Mouse (Mus musculus): ENCODE results near the gene Eps15. TPM values are rescaled to one million over a fixed set of nuclear protein-coding genes. Genes with fewer than 3 reads are reported as not detected.
A peak's percentile ranks its signal among the peaks of the same experiment; 100 is the strongest.

Gene Eps15
- polyA plus RNA-seq, 1 experiment from 2014 or later: 50.7 TPM

DNA sequence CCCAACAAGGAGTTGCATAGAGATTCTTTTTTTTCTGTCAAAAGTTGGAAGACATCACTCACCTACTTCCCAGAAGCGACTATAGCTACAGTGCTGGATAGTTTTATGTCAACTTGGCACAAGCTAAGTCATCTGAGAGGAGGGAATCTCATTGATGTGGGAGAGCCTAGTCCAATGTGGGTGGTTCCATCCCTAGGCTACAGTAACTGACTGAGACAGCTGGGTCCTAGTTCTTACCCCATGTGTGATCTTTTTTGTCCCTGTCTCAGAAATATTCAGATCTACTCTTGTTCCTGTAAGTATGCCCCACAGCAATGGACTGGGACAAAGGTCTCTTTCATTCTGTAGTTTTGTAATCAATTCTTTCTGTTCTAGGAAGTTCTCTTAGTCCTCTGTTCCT is 137.9 kb downstream of the Eps15 start:
- WGBS: 83% methylated on average over 1 of the region's 1 CpGs
- ATAC-seq (replicated peaks; ENCODE audit: insufficient number of reproducible peaks, low FRiP score, low TSS enrichment, low read depth): no peak
- H3K4me3 ChIP-seq (ENCODE audit: low read depth, low read length): no peak overlapping the region

DNA sequence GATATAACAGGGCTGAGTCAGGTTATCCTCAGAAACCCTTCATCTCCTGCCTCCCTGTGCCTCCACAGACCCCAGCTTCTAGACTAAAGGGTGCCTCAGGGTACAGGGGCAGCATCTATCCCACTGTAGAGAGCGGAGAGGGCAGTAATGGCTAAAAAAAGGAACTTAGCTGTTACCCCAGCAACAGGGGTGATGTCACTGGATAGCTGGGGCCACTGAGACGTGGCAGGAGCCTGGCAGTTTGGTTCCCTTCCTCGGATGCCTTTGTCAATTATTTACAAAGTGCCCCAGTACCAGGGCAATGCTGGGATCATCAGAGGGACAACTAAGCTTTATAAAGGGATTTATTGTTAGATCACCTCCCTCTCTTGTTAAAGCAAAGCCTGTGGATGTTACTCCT is 138.9 kb downstream of the Eps15 start:
- 25% methylated on average over 3 of the region's 3 CpGs for WGBS
- H3K36me3 ChIP-seq (replicated peaks; ENCODE audit: control insufficient read depth, insufficient read depth, low read depth, low read length): no peaks in the 10 kb centered on the region
- H3K27me3 ChIP-seq (ENCODE audit: control insufficient read depth, insufficient read depth, low read length): no peaks in the 10 kb centered on the region
- H3K4me1 ChIP-seq (ENCODE audit: control insufficient read depth, insufficient read depth, low read length): no peaks in the 10 kb centered on the region
- DNase-seq (ENCODE audit: low spot score) (no peak), ATAC-seq (replicated peaks; ENCODE audit: insufficient number of reproducible peaks, low FRiP score, low TSS enrichment, low read depth) (no peak)
- no peak overlapping the region for H3K27ac ChIP-seq (replicated peaks; ENCODE audit: low read depth, low read length)
- no peak overlapping the region for H3K4me3 ChIP-seq (ENCODE audit: low read depth, low read length)
- H3K9me3 ChIP-seq (replicated peaks; ENCODE audit: control insufficient read depth, low read length): no peaks in the 10 kb centered on the region
- no peak overlapping the region for H3K9ac ChIP-seq (replicated peaks; ENCODE audit: low read length)
- H3K4me2 ChIP-seq (ENCODE audit: low read depth, low read length): no peak overlapping the region

More for the DNA sequence above, 137.9 kb downstream of the Eps15 start:
- DNase-seq (ENCODE audit: low spot score): no peak
- H3K4me2 ChIP-seq (ENCODE audit: low read depth, low read length): no peak overlapping the region
- no peak overlapping the region for H3K9ac ChIP-seq (replicated peaks; ENCODE audit: low read length)
- H3K9me3 ChIP-seq (replicated peaks; ENCODE audit: control insufficient read depth, low read length): no peaks in the 10 kb centered on the region
- no peaks in the 10 kb centered on the region for H3K27me3 ChIP-seq (ENCODE audit: control insufficient read depth, insufficient read depth, low read length)
- no peaks in the 10 kb centered on the region for H3K4me1 ChIP-seq (ENCODE audit: control insufficient read depth, insufficient read depth, low read length)
- H3K27ac ChIP-seq (replicated peaks; ENCODE audit: low read depth, low read length): no peak overlapping the region
- H3K36me3 ChIP-seq (replicated peaks; ENCODE audit: control insufficient read depth, insufficient read depth, low read depth, low read length): no peaks in the 10 kb centered on the region

DNA sequence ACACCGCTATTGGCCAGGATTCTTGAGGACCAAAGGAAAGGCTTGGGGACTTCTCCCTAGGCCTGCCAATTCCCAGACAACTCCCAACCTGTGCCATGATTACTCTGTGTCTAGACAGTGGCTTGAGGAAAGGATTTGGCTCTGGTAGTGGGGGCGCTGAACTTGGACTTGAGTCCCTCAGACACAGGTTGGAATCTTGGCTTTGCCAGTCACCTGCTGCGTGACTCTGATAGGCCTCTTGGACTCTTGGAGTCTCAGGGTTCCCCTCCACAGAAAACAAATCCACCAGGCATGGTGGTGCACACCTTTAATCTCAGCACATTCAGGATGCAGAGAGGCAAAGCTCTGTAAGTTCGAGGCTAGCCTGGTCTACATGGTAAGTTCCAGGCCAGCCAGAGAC is 139.5 kb downstream of the Eps15 start:
- whole genome bisulfite sequencing: 82% methylated on average over 4 of the region's 4 CpGs
- Histone ChIP-seq H3K27ac (replicated peaks; ENCODE audit: low read depth, low read length) (no peak overlapping the region), H3K36me3 (replicated peaks; ENCODE audit: control insufficient read depth, insufficient read depth, low read depth, low read length) (no peaks in the 10 kb centered on the region), H3K4me2 (ENCODE audit: low read depth, low read length) (no peak overlapping the region), H3K9me3 (replicated peaks; ENCODE audit: control insufficient read depth, low read length) (no peaks in the 10 kb centered on the region), H3K9ac (replicated peaks; ENCODE audit: low read length) (no peak overlapping the region), H3K27me3 (ENCODE audit: control insufficient read depth, insufficient read depth, low read length) (no peaks in the 10 kb centered on the region), H3K4me3 (ENCODE audit: low read depth, low read length) (no peak overlapping the region), H3K4me1 (ENCODE audit: control insufficient read depth, insufficient read depth, low read length) (no peaks in the 10 kb centered on the region)
- ATAC-seq (replicated peaks; ENCODE audit: insufficient number of reproducible peaks, low FRiP score, low TSS enrichment, low read depth) (no peak), DNase-seq (ENCODE audit: low spot score) (no peak)

DNA sequence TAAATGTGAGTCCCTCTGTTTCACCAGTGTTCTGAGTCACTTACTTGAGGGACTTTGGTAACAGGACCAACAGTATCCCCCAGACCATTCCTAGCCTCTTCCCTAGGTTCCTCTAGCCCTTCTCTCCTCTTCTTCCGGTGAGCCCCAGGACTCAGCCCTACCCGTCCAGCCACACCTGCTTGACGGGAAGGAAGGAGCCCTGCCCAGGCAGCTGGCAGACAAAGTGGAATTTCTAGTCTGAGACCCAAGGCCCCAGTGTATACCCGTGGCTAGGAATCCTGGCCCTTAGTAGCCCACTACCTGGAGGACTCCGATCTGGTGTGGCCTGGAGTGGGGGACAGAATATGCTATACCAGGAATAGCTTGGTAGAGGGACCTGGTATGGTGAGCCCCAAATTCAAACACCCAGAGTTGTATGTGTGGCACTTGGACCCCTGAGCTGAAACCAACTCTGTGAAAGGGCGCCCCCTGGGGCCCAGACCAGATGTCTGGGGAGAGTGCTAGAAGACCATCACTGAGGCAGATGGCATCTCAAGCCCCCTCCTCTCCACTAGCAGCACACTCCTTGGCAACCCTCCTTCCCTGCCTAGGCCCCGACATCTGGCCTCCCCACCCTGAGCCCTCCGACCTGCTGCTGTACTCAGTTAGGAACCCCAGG is 140.2 kb downstream of the Eps15 start:
- Histone ChIP-seq H3K9ac (replicated peaks; ENCODE audit: low read length) (no peak overlapping the region), H3K36me3 (replicated peaks; ENCODE audit: control insufficient read depth, insufficient read depth, low read depth, low read length) (no peaks in the 10 kb centered on the region), H3K27ac (replicated peaks; ENCODE audit: low read depth, low read length) (no peak overlapping the region), H3K4me1 (ENCODE audit: control insufficient read depth, insufficient read depth, low read length) (no peaks in the 10 kb centered on the region), H3K9me3 (replicated peaks; ENCODE audit: control insufficient read depth, low read length) (no peaks in the 10 kb centered on the region), H3K4me2 (ENCODE audit: low read depth, low read length) (no peak overlapping the region), H3K4me3 (ENCODE audit: low read depth, low read length) (no peak overlapping the region), H3K27me3 (ENCODE audit: control insufficient read depth, insufficient read depth, low read length) (no peaks in the 10 kb centered on the region)
- ATAC-seq (replicated peaks; ENCODE audit: insufficient number of reproducible peaks, low FRiP score, low TSS enrichment, low read depth) (peak; percentile 54; the same call in 1 of the 2 replicates), DNase-seq (ENCODE audit: low spot score) (no peak)
- 75% methylated on average over 8 of the region's 8 CpGs for WGBS

DNA sequence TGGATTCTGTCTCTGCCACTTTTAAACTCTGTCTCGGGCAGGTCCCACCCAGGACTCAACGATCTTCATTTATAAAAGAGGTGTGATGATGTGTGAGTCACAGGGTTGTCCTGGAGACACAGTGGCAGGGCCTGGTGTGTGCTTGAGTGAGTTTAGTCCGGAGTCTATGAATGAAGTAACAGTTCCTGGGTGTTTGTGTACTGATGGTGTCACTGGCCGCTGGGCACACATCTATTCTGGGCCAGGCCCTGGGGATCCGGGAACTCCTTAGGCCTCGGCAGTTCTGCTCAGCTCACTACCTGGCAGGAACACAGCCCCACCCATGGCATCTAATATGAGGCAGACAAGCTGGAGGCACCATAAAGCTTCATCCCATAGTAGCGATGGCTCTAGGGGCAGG is 141.5 kb downstream of the Eps15 start:
- Histone ChIP-seq H3K27ac (replicated peaks; ENCODE audit: low read depth, low read length) (no peak overlapping the region), H3K27me3 (ENCODE audit: control insufficient read depth, insufficient read depth, low read length) (no peaks in the 10 kb centered on the region), H3K36me3 (replicated peaks; ENCODE audit: control insufficient read depth, insufficient read depth, low read depth, low read length) (no peaks in the 10 kb centered on the region), H3K4me2 (ENCODE audit: low read depth, low read length) (no peak overlapping the region), H3K9me3 (replicated peaks; ENCODE audit: control insufficient read depth, low read length) (no peaks in the 10 kb centered on the region), H3K9ac (replicated peaks; ENCODE audit: low read length) (no peak overlapping the region), H3K4me3 (ENCODE audit: low read depth, low read length) (no peak overlapping the region), H3K4me1 (ENCODE audit: control insufficient read depth, insufficient read depth, low read length) (no peaks in the 10 kb centered on the region)
- ATAC-seq (replicated peaks; ENCODE audit: insufficient number of reproducible peaks, low FRiP score, low TSS enrichment, low read depth) (no peak), DNase-seq (ENCODE audit: low spot score) (no peak)
- 87% methylated on average over 7 of the region's 7 CpGs for WGBS

DNA sequence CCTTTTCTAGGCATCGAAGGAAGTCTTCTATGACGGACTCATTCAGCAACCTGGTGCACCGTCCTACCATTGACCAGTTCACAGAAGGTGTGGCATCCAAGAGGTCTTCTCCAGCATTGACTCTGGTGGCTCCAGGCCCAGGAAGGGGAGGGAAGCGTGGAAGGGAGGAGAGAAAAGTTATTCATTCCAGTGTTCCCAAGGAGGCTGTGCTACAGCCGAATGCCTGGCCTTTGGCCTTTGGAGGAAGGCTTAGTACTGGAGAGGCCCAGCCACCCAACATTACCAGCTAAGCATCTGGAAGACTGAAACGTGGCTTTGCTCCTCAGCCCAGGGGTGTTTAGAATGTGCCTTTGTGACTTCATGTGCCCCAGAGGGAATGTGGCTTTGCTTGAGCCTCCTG is 142.4 kb downstream of the Eps15 start:
- Histone ChIP-seq H3K4me3 (ENCODE audit: low read depth, low read length) (no peak overlapping the region), H3K27ac (replicated peaks; ENCODE audit: low read depth, low read length) (no peak overlapping the region), H3K9me3 (replicated peaks; ENCODE audit: control insufficient read depth, low read length) (no peaks in the 10 kb centered on the region), H3K36me3 (replicated peaks; ENCODE audit: control insufficient read depth, insufficient read depth, low read depth, low read length) (no peaks in the 10 kb centered on the region), H3K9ac (replicated peaks; ENCODE audit: low read length) (no peak overlapping the region), H3K4me1 (ENCODE audit: control insufficient read depth, insufficient read depth, low read length) (no peaks in the 10 kb centered on the region), H3K27me3 (ENCODE audit: control insufficient read depth, insufficient read depth, low read length) (no peaks in the 10 kb centered on the region), H3K4me2 (ENCODE audit: low read depth, low read length) (no peak overlapping the region)
- WGBS: 66% methylated on average over 6 of the region's 6 CpGs
- no peak for DNase-seq (ENCODE audit: low spot score)
- ATAC-seq (replicated peaks; ENCODE audit: insufficient number of reproducible peaks, low FRiP score, low TSS enrichment, low read depth): no peak

DNA sequence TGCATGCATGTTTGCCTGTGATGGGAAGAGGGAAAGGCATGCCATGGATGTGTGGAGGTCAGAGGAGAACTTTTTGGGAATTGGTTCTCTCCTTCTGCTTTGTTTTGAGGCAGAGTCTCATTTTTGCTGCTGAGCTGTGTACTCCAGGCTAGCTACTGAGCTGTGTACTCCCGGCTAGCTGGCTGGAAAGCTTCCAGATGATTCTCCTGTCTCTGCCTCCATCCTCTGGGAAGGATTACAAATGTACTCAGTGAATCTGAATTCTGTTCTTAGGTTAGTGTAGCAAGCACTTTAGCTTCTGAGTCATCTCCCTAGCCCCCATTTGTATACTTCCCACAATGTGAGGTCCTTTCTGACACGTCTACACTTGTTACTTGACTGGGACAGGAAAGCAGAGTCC is 143.4 kb downstream of the Eps15 start:
- H3K36me3 ChIP-seq (replicated peaks; ENCODE audit: control insufficient read depth, insufficient read depth, low read depth, low read length): no peaks in the 10 kb centered on the region
- no peaks in the 10 kb centered on the region for H3K9me3 ChIP-seq (replicated peaks; ENCODE audit: control insufficient read depth, low read length)
- H3K9ac ChIP-seq (replicated peaks; ENCODE audit: low read length): no peak overlapping the region
- no peak for DNase-seq (ENCODE audit: low spot score)
- no peak for ATAC-seq (replicated peaks; ENCODE audit: insufficient number of reproducible peaks, low FRiP score, low TSS enrichment, low read depth)
- no peaks in the 10 kb centered on the region for H3K27me3 ChIP-seq (ENCODE audit: control insufficient read depth, insufficient read depth, low read length)
- H3K4me2 ChIP-seq (ENCODE audit: low read depth, low read length): no peak overlapping the region
- no peaks in the 10 kb centered on the region for H3K4me1 ChIP-seq (ENCODE audit: control insufficient read depth, insufficient read depth, low read length)
- 77% methylated on average over 2 of the region's 2 CpGs for WGBS
- no peak overlapping the region for H3K4me3 ChIP-seq (ENCODE audit: low read depth, low read length)
- no peak overlapping the region for H3K27ac ChIP-seq (replicated peaks; ENCODE audit: low read depth, low read length)

DNA sequence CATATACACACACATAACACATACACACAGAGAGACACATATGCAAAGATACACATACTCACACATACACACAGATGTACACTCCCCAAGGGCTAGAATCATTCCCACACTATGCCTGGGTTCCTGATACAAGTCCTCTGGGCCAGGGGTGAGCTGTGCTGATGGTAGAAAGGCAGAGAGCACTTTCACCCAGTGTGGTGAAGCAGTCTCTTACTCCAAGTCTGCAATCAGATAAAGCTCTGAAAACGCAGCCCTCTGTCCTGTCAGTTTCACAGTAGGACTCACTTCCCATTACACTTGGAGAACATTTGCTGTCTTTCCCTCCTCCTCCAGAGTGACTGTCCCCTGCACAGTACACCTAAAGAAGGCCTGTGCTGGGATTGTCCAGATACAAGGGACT is 147.0 kb downstream of the Eps15 start:
- Histone ChIP-seq H3K4me1 (ENCODE audit: control insufficient read depth, insufficient read depth, low read length) (no peaks in the 10 kb centered on the region), H3K9me3 (replicated peaks; ENCODE audit: control insufficient read depth, low read length) (no peaks in the 10 kb centered on the region), H3K27ac (replicated peaks; ENCODE audit: low read depth, low read length) (no peak overlapping the region), H3K9ac (replicated peaks; ENCODE audit: low read length) (no peak overlapping the region), H3K4me3 (ENCODE audit: low read depth, low read length) (no peak overlapping the region), H3K36me3 (replicated peaks; ENCODE audit: control insufficient read depth, insufficient read depth, low read depth, low read length) (no peaks in the 10 kb centered on the region), H3K27me3 (ENCODE audit: control insufficient read depth, insufficient read depth, low read length) (no peaks in the 10 kb centered on the region), H3K4me2 (ENCODE audit: low read depth, low read length) (no peak overlapping the region)
- no peak for DNase-seq (ENCODE audit: low spot score)
- ATAC-seq (replicated peaks; ENCODE audit: insufficient number of reproducible peaks, low FRiP score, low TSS enrichment, low read depth): no peak
- WGBS: 62% methylated on average over 1 of the region's 1 CpGs
